Mouse (Mus musculus) urinary bladder, adult 2 months (tissue): ENCODE measurements around the gene Prkacb. TPM values are rescaled to one million over a fixed set of nuclear protein-coding genes. Genes with fewer than 3 reads are reported as not detected.

Experiments used
- DNase-seq: peaks from one replicate; pipeline ENCODE4 v3.0.0; 2022; ENCODE audit warnings: low spot score
- polyA plus RNA-seq: library from polyadenylated mRNA; depleted of rRNA; stranded (reverse); fragments of >200 nt; gene quantifications from 2 replicates; pipeline ENCODE4 v1.2.3, GENCODE M21; 2012; rRNA removed

Gene Prkacb
- 82.5 and 105 TPM in 2 replicates for polyA plus RNA-seq

GRCm38 (mm10) chr3:146812901-146813393 lies at the start of gene Prkacb:
Prkacb (minus strand) TSS chr3:146812990.
- DNase-seq, result peak; percentile 93

- DNase-seq, result no peak
Measured at GRCm38 (mm10) chr3:146860308-146860707, 47.5 kb upstream of the Prkacb start.

- DNase-seq, result no peak
Measured at GRCm38 (mm10) chr3:146857373-146857772, 44.6 kb upstream of the Prkacb start.

GRCm38 (mm10) chr3:146854473-146855087 lies 41.8 kb upstream of the Prkacb start:
- no peak for DNase-seq

GRCm38 (mm10) chr3:146851966-146852891 lies 39.4 kb upstream of the Prkacb start, which contains the start of gene Ttll7:
Ttll7 (plus strand) TSS chr3:146852367.
- peak; percentile 46 for DNase-seq

- no peak for DNase-seq
Measured at GRCm38 (mm10) chr3:146849360-146849759, 36.6 kb upstream of the Prkacb start.

GRCm38 (mm10) chr3:146848112-146848511 lies 35.3 kb upstream of the Prkacb start:
- no peak for DNase-seq

- no peak for DNase-seq
Measured at GRCm38 (mm10) chr3:146846237-146846636, 33.4 kb upstream of the Prkacb start.

GRCm38 (mm10) chr3:146843470-146843869 lies 30.7 kb upstream of the Prkacb start:
- no peak for DNase-seq

- no peak for DNase-seq
Measured at GRCm38 (mm10) chr3:146842766-146843165, 30.0 kb upstream of the Prkacb start.

- DNase-seq, result no peak
Measured at GRCm38 (mm10) chr3:146820718-146821117, 7.9 kb upstream of the Prkacb start.

- DNase-seq, result no peak
Measured at GRCm38 (mm10) chr3:146813624-146814023, 834 bp upstream of the Prkacb start.

- no peak for DNase-seq
Measured at GRCm38 (mm10) chr3:146812041-146812878, 530 bp downstream of the Prkacb start.

GRCm38 (mm10) chr3:146793554-146794257 lies 19.1 kb downstream of the Prkacb start:
- DNase-seq, result no peak

GRCm38 (mm10) chr3:146792144-146792748 lies 20.5 kb downstream of the Prkacb start:
- DNase-seq, result no peak

GRCm38 (mm10) chr3:146784233-146784632 lies 28.6 kb downstream of the Prkacb start:
- DNase-seq, result no peak

GRCm38 (mm10) chr3:146783645-146784225 lies 29.1 kb downstream of the Prkacb start:
- DNase-seq, result no peak

GRCm38 (mm10) chr3:146782548-146782947 lies 30.2 kb downstream of the Prkacb start:
- no peak for DNase-seq

- no peak for DNase-seq
Measured at GRCm38 (mm10) chr3:146781131-146781530, 31.7 kb downstream of the Prkacb start.

GRCm38 (mm10) chr3:146780241-146780640 lies 32.5 kb downstream of the Prkacb start:
- no peak for DNase-seq
